Mouse (Mus musculus) testis, adult 10 weeks (tissue): ENCODE data around the gene Erp27. TPM values are rescaled to one million over a fixed set of nuclear protein-coding genes. Genes with fewer than 3 reads are reported as not detected.

Experiments
- polyA plus RNA-seq: library from polyadenylated mRNA; stranded (reverse); fragments of 350-450 nt; fragmentation: Illumina TruSeq; extraction: RNeasy Lipid Tissue Mini Kit (QIAGEN cat#74804); gene quantifications from one replicate; pipeline ENCODE4 v1.2.3, GENCODE M21; 2014; ENCODE audit warnings: low read depth, low replicate concordance

Erp27 gene
- polyA plus RNA-seq, result not detected

DNA sequence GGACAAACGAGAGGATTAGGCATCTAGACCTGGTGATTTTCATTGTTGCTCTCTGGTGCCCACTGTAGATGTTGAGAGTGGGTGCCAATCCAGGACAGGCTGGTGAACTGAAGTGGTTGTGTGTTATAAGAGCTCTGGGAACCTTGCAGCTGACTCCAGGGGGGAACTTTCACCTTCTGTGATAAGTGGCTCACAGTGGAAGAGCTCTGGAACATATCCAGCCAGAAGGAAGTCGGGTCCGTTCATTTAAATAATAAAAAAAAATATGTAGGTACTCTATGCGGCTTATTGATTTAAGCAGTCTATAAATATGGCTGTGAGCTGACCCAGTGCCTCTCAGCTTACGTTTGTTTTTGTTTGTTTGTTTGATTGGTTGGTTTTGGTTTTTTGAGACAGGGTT lies at the start of gene Erp27:
Erp27 (minus strand) TSS at position 101 of the 400 bp plus-strand sequence.

DNA sequence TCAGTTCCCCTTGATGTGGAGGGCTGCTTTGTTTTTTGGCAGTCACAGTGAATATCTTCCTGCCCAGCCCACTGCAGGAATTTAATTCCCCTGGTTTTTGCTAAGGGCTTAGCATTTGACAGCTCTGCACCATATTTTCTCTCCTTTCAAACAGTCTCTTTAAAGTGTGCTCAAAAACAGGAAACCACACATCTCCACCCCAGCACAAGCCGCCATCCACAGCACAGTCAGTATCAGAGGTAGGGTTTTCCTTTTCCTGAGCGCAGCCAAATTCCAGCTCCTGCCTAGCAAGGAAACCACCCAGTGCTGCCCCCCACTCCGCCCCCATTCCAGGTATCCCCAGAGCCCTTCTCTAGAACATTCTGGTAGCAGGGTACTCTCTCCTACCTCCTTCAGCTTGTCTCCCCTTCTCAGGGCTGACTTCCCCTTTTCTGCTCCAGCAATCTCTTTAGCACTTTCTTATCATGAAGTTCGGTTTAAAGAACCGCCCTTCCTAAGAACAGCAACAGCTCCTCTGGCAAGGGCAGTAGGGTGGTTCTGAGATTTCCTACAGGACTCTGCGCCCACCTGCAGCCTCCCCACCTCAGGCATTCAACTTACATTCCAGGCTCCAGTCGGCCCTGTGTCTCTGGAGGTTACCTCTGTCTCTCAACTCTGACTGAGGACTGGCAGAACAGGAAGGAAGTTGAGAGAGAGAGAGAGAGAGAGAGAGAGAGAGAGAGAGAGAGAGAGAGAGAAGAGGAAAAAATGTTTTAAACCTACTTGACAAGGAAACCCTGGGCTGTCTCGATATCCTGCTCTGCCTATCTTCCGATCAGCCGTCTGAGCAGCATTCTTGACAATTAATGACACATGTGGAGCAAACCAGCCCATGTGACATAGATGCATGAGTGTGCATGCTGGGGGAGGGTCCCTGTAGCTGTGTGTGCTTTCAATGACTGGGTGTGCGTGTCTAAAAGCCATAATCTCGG lies 19.4 kb upstream of the Erp27 start, which contains the start of gene Arhgdib:
Arhgdib (minus strand) TSS at position 849 of the 971 bp plus-strand sequence.

GRCm38 (mm10) chr6:136923532-136923931 lies 1.6 kb upstream of the Erp27 start, which contains the start of gene Pde6h:
Gene Pde6h, plus strand, starts transcription at chr6:136923832.

DNA sequence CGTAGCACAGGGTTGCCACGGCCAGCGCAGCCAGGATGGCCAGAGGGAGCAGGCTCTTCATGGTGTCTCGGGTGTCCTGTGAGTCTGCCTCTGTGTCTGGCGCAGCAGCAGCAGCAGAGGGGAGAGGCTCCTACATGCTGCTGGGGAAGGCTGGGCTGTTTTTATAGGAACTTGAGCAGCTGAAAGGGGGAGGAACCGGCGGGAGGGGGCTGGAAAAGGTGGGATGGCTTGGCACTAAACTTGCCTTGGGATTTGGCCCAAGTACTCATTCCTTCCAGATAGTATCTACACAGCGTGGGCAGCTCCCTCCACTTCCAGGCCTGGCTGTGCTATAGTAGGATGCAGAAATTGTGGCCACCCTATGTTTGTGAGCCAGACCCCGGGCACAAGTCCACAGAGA lies 46.3 kb downstream of the Erp27 start, which contains the start of gene Mgp:
Mgp (minus strand) TSS at position 154 of the 400 bp plus-strand sequence.

Other genes starting within 250 kb of the Erp27 start
- gene Gucy2c, start 140.4 kb downstream of the Erp27 start, polyA plus RNA-seq, result 0.56 TPM
- 0.11 TPM for gene Hist4h4, start 117.8 kb downstream of the Erp27 start, polyA plus RNA-seq
- 1.3 TPM for gene H2afj, start 113.9 kb downstream of the Erp27 start, polyA plus RNA-seq
- gene BC049715, start 94.6 kb downstream of the Erp27 start, polyA plus RNA-seq, result 215 TPM
- gene Wbp11, start 93.9 kb downstream of the Erp27 start, polyA plus RNA-seq, result 635 TPM
- gene Smco3, start 86.7 kb downstream of the Erp27 start, polyA plus RNA-seq, result 0.22 TPM
- gene Art4, start 64.4 kb downstream of the Erp27 start, polyA plus RNA-seq, result 0.84 TPM
- gene Mgp, start 46.4 kb downstream of the Erp27 start, polyA plus RNA-seq, result 8.0 TPM
- gene Pde6h, start 1.7 kb upstream of the Erp27 start, polyA plus RNA-seq, result 0.52 TPM
- gene Arhgdib, start 19.7 kb upstream of the Erp27 start, polyA plus RNA-seq, result 4.3 TPM
- 7.6 TPM for gene Rerg, start 248.3 kb upstream of the Erp27 start, polyA plus RNA-seq